Mouse (Mus musculus): ENCODE measurements around the gene 1190005I06Rik. TPM values are rescaled to one million over a fixed set of nuclear protein-coding genes. Genes with fewer than 3 reads are reported as not detected.

1190005I06Rik gene
- polyA plus RNA-seq, 1 experiment: 4.9 TPM

- peaks cover 31% of the 10 kb centered on the region for H3K36me3 ChIP-seq (ENCODE audit: control insufficient read depth, insufficient read depth)
- H3K79me2 ChIP-seq (ENCODE audit: control insufficient read depth, insufficient read depth): peaks cover 31% of the 10 kb centered on the region
- TF ChIP-seq MYOG (IDR thresholded peaks at IDR 0.05; ENCODE audit: control insufficient read depth in 1 of 3, insufficient read depth in 1 of 3, insufficient read length in 2 of 3, low read depth in 2 of 3) (no peak), REST (IDR thresholded peaks at IDR 0.05; ENCODE audit: insufficient read depth, insufficient read length) (no peak), USF1 (IDR thresholded peaks at IDR 0.05; ENCODE audit: low read depth) (no peak)
- no peak overlapping the region for H3K4me2 ChIP-seq (ENCODE audit: low read depth)
- no peaks in the 10 kb centered on the region for H3K27me3 ChIP-seq (ENCODE audit: control insufficient read depth, insufficient read depth, insufficient read length)
- H3ac ChIP-seq (ENCODE audit: control insufficient read depth, insufficient read length): no peak overlapping the region
- no peak overlapping the region for H3K4me3 ChIP-seq
Measured at GRCm38 (mm10) chr8:120672626-120673229, 25.3 kb upstream of the 1190005I06Rik start.

- peaks cover 31% of the 10 kb centered on the region for H3K36me3 ChIP-seq (ENCODE audit: control insufficient read depth, insufficient read depth)
- H3K4me2 ChIP-seq (ENCODE audit: low read depth): no peak overlapping the region
- no peak overlapping the region for H3K4me3 ChIP-seq
- H3K27me3 ChIP-seq (ENCODE audit: control insufficient read depth, insufficient read depth, insufficient read length): no peaks in the 10 kb centered on the region
- H3ac ChIP-seq (ENCODE audit: control insufficient read depth, insufficient read length): no peak overlapping the region
- TF ChIP-seq POLR2AphosphoS2 (IDR thresholded peaks at IDR 0.05; ENCODE audit: insufficient read length, low read depth) (no peak), MAX (IDR thresholded peaks at IDR 0.05; ENCODE audit: low read depth) (no peak), TCF12 (IDR thresholded peaks at IDR 0.05; ENCODE audit: insufficient read depth, poor library complexity, severe bottlenecking) (no peak), MYOG (IDR thresholded peaks at IDR 0.05; ENCODE audit: control insufficient read depth in 1 of 3, insufficient read depth in 1 of 3, insufficient read length in 2 of 3, low read depth in 2 of 3) (no peak), SRF (IDR thresholded peaks at IDR 0.05; ENCODE audit: control insufficient read depth, insufficient read length, low read depth) (no peak), REST (IDR thresholded peaks at IDR 0.05; ENCODE audit: insufficient read depth, insufficient read length) (no peak)
- H3K79me2 ChIP-seq (ENCODE audit: control insufficient read depth, insufficient read depth): peaks cover 39% of the 10 kb centered on the region
Measured at GRCm38 (mm10) chr8:120671775-120672174, 24.3 kb upstream of the 1190005I06Rik start.

GRCm38 (mm10) chr8:120668374-120668905 lies 21.0 kb upstream of the 1190005I06Rik start, which contains the start of gene Emc8:
Gene Emc8, minus strand, starts transcription at chr8:120668573.
- H3ac ChIP-seq (ENCODE audit: control insufficient read depth, insufficient read length): peak within 1 kb of the TSS; percentile 78
- H3K4me2 ChIP-seq (ENCODE audit: low read depth): peak within 1 kb of the TSS; percentile 87
- H3K36me3 ChIP-seq (ENCODE audit: control insufficient read depth, insufficient read depth): peaks cover 25% of the 10 kb centered on the region
- peak within 1 kb of the TSS; percentile 67 for H3K4me3 ChIP-seq
- peak in 1 of 3 experiments; percentile 4 for TF ChIP-seq MYOD1 (IDR thresholded peaks at IDR 0.05; ENCODE audit: control insufficient read depth in 1 of 3, insufficient read length in 2 of 3, low read depth in 2 of 3)
- TF ChIP-seq MAX (IDR thresholded peaks at IDR 0.05; ENCODE audit: low read depth): no peak
- no peaks in the 10 kb centered on the region for H3K27me3 ChIP-seq (ENCODE audit: control insufficient read depth, insufficient read depth, insufficient read length)
- peaks cover 72% of the 10 kb centered on the region for H3K79me2 ChIP-seq (ENCODE audit: control insufficient read depth, insufficient read depth)

GRCm38 (mm10) chr8:120667561-120668373 lies 20.3 kb upstream of the 1190005I06Rik start, which contains the start of the genes Gm27021 and Cox4i1:
Gene Gm27021, minus strand, starts transcription at chr8:120668079.
Gene Cox4i1, plus strand, starts transcription at chr8:120668222.
- H3K4me2 ChIP-seq (ENCODE audit: low read depth): peak within 1 kb of the TSS; percentile 87
- no peaks in the 10 kb centered on the region for H3K27me3 ChIP-seq (ENCODE audit: control insufficient read depth, insufficient read depth, insufficient read length)
- peak within 1 kb of the TSS; percentile 78 for H3ac ChIP-seq (ENCODE audit: control insufficient read depth, insufficient read length)
- peaks cover 79% of the 10 kb centered on the region for H3K79me2 ChIP-seq (ENCODE audit: control insufficient read depth, insufficient read depth)
- H3K36me3 ChIP-seq (ENCODE audit: control insufficient read depth, insufficient read depth): peaks cover 18% of the 10 kb centered on the region
- TF ChIP-seq POLR2AphosphoS2 (IDR thresholded peaks at IDR 0.05; ENCODE audit: insufficient read length, low read depth) (peak; percentile 98), TCF12 (IDR thresholded peaks at IDR 0.05; ENCODE audit: insufficient read depth, poor library complexity, severe bottlenecking) (no peak), USF1 (IDR thresholded peaks at IDR 0.05; ENCODE audit: low read depth) (no peak), REST (IDR thresholded peaks at IDR 0.05; ENCODE audit: insufficient read depth, insufficient read length) (peak; percentile 55), TCF3 (IDR thresholded peaks at IDR 0.05; ENCODE audit: insufficient read length, low read depth) (peak; percentile 34), POLR2A (IDR thresholded peaks at IDR 0.05; ENCODE audit: insufficient read length, low read depth) (peak; percentile 96), MYOD1 (IDR thresholded peaks at IDR 0.05; ENCODE audit: control insufficient read depth in 1 of 3, insufficient read length in 2 of 3, low read depth in 2 of 3) (peak in 2 of 3 experiments; percentile 1 to 65), MAX (IDR thresholded peaks at IDR 0.05; ENCODE audit: low read depth) (no peak), MYOG (IDR thresholded peaks at IDR 0.05; ENCODE audit: control insufficient read depth in 1 of 3, insufficient read depth in 1 of 3, insufficient read length in 2 of 3, low read depth in 2 of 3) (peak in 2 of 3 experiments; percentile 26 to 39), SRF (IDR thresholded peaks at IDR 0.05; ENCODE audit: control insufficient read depth, insufficient read length, low read depth) (no peak), CEBPB (IDR thresholded peaks at IDR 0.05; ENCODE audit: insufficient read depth, poor library complexity, severe bottlenecking) (no peak)
- peak within 1 kb of the TSS; percentile 67 for H3K4me3 ChIP-seq

- Histone ChIP-seq H3ac (ENCODE audit: control insufficient read depth, insufficient read length) (peak overlapping the region; percentile 78), H3K79me2 (ENCODE audit: control insufficient read depth, insufficient read depth) (peaks cover 87% of the 10 kb centered on the region), H3K4me3 (peak overlapping the region; percentile 67), H3K36me3 (ENCODE audit: control insufficient read depth, insufficient read depth) (peaks cover 15% of the 10 kb centered on the region), H3K27me3 (ENCODE audit: control insufficient read depth, insufficient read depth, insufficient read length) (no peaks in the 10 kb centered on the region), H3K4me2 (ENCODE audit: low read depth) (peak overlapping the region; percentile 87)
- TF ChIP-seq CEBPB (IDR thresholded peaks at IDR 0.05; ENCODE audit: insufficient read depth, poor library complexity, severe bottlenecking) (no peak), TCF3 (IDR thresholded peaks at IDR 0.05; ENCODE audit: insufficient read length, low read depth) (no peak)
Measured at GRCm38 (mm10) chr8:120666807-120667470, 19.5 kb upstream of the 1190005I06Rik start.
